Mouse (Mus musculus) lung, adult 18-20 months (tissue): ENCODE data around the gene E030018B13Rik.

Experiments
- DNase-seq, 2 experiments: peaks; one replicate each; pipeline ENCODE4 v3.0.0; 2022; ENCODE audit warnings: mixed read lengths in 2 of 2

The E030018B13Rik gene

DNA sequence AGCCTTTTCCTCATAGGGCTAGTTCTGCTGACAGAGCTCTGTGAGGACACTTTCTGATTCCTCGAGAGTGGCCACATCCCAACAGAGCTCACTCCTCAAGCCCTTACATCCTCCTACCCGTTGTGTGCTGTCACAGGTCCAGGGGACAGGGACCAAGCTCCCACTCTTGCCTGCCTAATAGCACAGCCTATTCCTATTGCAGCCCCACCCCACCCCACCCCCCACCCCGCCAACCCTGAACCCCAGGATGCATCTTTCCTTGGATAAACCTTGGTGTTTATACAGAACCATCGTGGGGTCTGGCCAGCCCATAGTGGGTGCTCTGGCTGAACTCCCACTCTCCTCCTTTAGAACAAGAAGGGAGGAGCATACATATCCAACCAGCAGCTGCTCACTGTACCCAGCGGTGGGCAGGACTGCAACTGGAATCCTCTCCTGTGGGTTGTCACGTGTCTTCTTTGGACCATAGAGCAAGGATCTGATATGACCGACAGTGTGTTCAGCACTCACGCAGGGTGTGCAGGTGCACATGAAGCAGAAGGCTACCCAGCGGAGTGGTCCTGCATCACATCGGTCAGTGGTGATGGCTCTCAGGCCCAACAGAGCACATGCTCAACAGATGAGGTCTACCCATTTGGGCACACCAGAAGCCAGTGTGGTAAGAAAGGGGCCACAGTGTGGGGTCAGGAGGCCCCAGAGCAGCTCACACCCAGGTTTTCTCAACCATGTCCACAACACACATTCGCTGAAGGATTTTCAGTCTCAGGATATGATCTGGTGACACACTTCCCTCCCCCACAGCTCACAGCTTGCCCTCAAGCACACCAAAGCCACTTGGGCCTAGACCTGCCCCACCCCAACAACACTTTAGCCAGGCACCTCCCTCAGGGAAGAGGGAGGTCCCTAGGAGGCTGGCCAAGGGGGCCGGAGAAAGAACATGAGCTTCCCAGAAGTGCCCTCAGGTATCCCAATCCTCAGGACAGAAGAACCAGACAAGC lies 2.4 kb downstream of the E030018B13Rik start:
- DNase-seq, result peak; percentile 86 to 91

- no peak for DNase-seq
These were observed 5.4 kb downstream of the E030018B13Rik start for GRCm38 (mm10) chr7:63921909-63922562.

- no peak for DNase-seq
These were observed 5.9 kb downstream of the E030018B13Rik start for GRCm38 (mm10) chr7:63922571-63922970.

- DNase-seq, result no peak
These were observed 6.3 kb downstream of the E030018B13Rik start for GRCm38 (mm10) chr7:63922975-63923374.

DNA sequence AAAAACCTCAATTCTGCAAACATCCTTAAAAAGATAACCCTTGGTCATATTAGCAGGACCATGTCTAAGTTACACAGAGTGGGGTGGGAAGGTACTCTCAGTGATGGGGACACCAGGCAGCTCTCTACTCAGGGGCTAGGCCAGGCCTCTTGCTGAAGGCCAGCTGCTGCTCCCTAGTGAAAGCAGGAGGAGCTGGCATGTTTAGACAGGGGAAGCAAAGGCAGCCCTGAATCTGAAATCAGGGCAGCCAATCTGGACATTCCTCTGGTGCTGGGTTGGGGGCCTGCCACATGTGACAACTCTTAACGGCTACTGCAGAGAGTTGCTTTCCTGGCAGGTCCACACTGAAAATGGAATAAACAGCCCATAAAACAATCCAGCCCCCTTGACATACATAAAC lies 7.5 kb downstream of the E030018B13Rik start:
- DNase-seq, result no peak

DNA sequence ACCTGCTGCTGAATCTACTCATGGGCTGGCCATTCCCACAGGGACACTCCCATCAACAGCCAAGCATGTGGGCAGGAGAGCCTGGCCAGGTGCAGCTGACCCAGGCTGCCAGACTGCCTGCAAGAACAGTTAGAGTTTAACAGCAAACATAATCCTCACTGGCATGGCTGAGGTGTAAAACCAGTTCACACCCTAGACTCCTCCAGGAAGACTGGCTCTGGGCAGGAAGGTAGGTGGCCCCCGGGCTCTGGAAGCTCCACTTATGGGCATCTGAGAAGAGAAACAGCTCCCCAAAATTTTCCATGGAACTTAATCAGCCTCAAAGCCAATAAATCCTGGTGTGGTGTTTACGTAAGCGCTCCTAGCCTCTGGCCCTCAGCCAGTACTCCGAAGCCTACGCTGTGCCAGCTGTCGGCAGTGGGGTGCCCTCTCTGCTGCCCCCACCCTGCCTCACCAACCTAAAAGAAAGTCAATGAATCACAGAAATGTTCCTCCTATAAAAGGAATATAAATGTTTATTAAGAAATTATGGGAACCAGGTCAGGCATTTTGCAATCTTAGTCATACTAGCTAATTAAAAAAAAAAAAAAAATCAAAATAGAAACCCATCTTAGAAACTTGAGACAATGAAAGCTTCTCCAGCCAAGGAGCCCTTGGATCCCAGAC lies 8.2 kb downstream of the E030018B13Rik start:
- DNase-seq, result peak; percentile 87 to 92

- peak; percentile 81 to 83 for DNase-seq
These were observed 9.0 kb downstream of the E030018B13Rik start for GRCm38 (mm10) chr7:63925413-63926360.

- peak; percentile 0 to 2 for DNase-seq
These were observed 9.8 kb downstream of the E030018B13Rik start for GRCm38 (mm10) chr7:63926492-63926891.

DNA sequence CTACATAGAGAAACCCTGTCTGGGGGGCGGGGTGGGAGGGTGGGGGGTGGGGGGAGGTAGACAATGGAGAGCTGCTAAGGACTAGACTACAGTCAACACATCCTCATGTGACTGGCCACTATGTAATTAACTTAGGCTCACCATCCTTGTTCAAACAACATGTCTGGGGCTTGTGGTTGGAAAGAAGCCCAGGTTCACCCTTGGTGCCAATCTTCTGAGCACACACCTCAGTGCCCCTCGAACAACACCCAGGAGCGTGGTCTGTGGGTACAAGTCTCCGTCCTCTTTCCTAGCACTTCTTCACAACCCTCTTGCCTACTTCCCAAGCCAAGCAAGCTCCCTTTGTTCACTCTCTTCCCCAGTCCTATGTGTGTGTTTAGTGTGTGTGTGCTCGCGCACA lies 10.5 kb downstream of the E030018B13Rik start:
- DNase-seq, result no peak

DNA sequence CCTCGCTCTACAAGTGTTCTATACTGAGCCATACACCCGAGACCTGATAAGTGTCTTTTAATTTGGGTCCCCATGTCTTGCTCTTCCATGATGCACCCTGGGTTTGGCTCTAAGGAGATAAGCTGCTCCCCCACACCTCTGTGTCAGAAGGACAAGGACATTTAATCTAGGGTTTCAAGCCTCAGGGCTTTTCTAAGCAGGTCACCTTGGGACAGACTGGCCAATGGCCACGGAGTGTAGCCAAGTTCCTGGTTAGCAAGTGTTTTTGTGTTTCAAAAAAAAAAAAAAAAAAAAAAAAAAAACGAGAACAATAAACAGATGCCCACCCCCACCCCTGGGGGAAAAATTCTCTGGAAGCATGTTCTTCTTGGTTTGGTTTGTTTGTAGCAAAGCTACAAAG lies 12.4 kb downstream of the E030018B13Rik start:
- DNase-seq, result peak in 1 of 2 experiments; percentile 43

DNA sequence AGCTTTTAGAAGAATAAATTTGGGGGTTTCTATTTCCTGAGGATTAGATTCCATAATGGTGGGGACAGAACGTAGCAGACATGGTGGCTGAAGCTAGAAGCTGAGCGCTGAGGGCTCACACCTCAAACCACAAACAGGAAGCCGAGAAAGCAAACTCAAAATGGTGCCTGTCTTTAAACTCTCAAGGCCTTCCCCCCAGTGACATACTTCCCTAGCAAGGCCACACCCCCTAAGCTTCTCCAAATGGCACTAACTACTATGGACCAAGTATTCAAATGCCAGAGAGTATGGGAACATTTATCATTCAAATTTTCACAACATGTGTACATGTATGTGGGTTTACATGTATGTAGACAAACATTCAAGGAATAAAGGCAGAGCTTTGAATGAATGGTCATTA lies 13.5 kb downstream of the E030018B13Rik start:
- DNase-seq, result no peak

- no peak for DNase-seq
These were observed 14.1 kb downstream of the E030018B13Rik start for GRCm38 (mm10) chr7:63930766-63931165.

GRCm38 (mm10) chr7:63932461-63932860 lies 15.8 kb downstream of the E030018B13Rik start:
- no peak for DNase-seq

- DNase-seq, result no peak
These were observed 17.2 kb downstream of the E030018B13Rik start for GRCm38 (mm10) chr7:63933905-63934304.

- peak in 1 of 2 experiments; percentile 27 for DNase-seq
These were observed 17.9 kb downstream of the E030018B13Rik start for GRCm38 (mm10) chr7:63934530-63934929.

GRCm38 (mm10) chr7:63935809-63936187 lies 19.1 kb downstream of the E030018B13Rik start:
- DNase-seq, result no peak

- peak; percentile 94 to 95 for DNase-seq
These were observed 19.7 kb downstream of the E030018B13Rik start for GRCm38 (mm10) chr7:63936188-63936985.

- no peak for DNase-seq
These were observed 20.3 kb downstream of the E030018B13Rik start for GRCm38 (mm10) chr7:63936986-63937235.

DNA sequence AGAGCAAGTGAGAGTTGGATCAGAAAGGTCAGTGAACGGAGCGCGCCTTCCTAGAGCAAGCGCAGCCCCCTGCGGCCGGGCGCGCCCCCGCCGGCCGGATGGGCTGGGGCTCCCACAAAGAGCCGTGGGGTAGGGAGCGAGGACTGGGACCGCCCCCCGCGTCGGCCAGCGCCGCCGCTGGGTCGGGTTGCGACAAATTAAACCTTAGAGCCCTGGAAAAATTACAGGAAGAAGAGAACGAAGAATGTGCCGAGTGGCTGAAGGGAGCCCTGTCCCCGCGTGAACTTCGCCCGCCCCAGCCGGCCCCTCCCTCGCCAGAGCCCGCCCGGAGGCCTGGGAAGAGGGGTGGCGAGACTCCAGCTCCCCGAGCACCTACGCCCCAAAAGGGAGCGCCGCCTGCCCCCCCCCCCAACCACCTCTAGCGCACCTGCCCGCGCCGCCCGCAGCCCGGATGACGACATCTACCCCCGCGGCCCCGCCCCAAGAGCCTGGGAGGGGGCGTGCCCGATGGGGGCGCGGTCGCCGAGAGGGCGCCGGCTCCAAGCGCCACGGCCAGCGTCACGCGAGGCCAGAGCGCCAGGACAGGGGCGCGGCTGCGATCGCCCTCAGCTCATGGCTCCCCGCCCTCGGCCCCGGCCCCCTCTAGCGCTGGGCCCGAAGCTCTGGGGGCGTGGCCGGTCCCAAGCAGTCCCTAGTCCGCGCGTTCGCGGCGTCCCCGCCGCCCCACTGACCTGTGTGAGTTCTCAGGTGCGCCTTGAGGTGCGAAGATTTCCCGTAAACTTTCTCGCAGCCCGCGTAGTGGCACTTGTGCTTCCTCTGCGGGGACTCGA lies 20.8 kb downstream of the E030018B13Rik start:
- DNase-seq, result peak; percentile 94 to 95
